Mouse (Mus musculus) erythroblast, embryonic 14.5 days (primary cell): ENCODE results near the gene Ino80. TPM values are rescaled to one million over a fixed set of nuclear protein-coding genes. Genes with fewer than 3 reads are reported as not detected.
A peak's percentile ranks its signal among the peaks of the same experiment; 100 is the strongest.

Source experiments
- H3K27me3 ChIP-seq: 2 replicates; pipeline ENCODE4 v1.6.1; 2012; ENCODE audit warnings: inconsistent platforms; ENCODE audit not compliant: control insufficient read depth
- H3K36me3 ChIP-seq: 2 replicates; pipeline ENCODE4 v1.6.1; 2012; ENCODE audit warnings: mild to moderate bottlenecking, inconsistent platforms; ENCODE audit not compliant: control insufficient read depth
- H3K4me1 ChIP-seq: 2 replicates; pipeline ENCODE4 v1.6.1; 2012; ENCODE audit warnings: inconsistent platforms; ENCODE audit not compliant: control insufficient read depth
- H3K4me3 ChIP-seq: replicated peaks from 2 replicates; pipeline ENCODE3; 2012; ENCODE audit warnings: moderate library complexity, mild to moderate bottlenecking, inconsistent platforms
- H3K9me3 ChIP-seq: 2 replicates; pipeline ENCODE4 v1.6.1; 2012; ENCODE audit warnings: low read length, inconsistent platforms, mixed read lengths; ENCODE audit not compliant: control insufficient read depth
- GATA1 ChIP-seq: IDR thresholded peaks from 2 replicates; pipeline ENCODE4 v1.6.1; 2012; ENCODE audit warnings: low read length, inconsistent platforms, mixed read lengths
- TAL1 ChIP-seq: IDR thresholded peaks from 3 replicates; pipeline ENCODE4 v1.6.1; 2012; ENCODE audit warnings: low read length, inconsistent platforms, mixed read lengths
- polyA plus RNA-seq: library from polyadenylated mRNA; stranded (reverse); fragments of >175 nt; gene quantifications from 2 replicates; pipeline ENCODE4 v1.2.3, GENCODE M21; 2012

The Ino80 gene
- polyA plus RNA-seq, 1 experiment = 0.22 TPM

- H3K36me3 ChIP-seq = peaks cover 17% of the 10 kb centered on the region
- H3K4me3 ChIP-seq = peak within 1 kb of the TSS; percentile 83
- peaks cover 20% of the 10 kb centered on the region for H3K4me1 ChIP-seq
- H3K27me3 ChIP-seq = peaks cover 41% of the 10 kb centered on the region
- no peaks in the 10 kb centered on the region for H3K9me3 ChIP-seq
- TF ChIP-seq TAL1 (no peak), GATA1 (no peak)
Measured at GRCm38 (mm10) chr2:119350555-119351486, 126.7 kb downstream of the Ino80 start, which contains the start of gene Chac1. TSS of gene Chac1 (plus strand) at chr2:119351229.

GRCm38 (mm10) chr2:119344537-119345138, 132.8 kb downstream of the Ino80 start:
- Histone ChIP-seq H3K4me1 (no peaks in the 10 kb centered on the region), H3K4me3 (no peak overlapping the region), H3K27me3 (peaks cover 8% of the 10 kb centered on the region), H3K36me3 (no peaks in the 10 kb centered on the region), H3K9me3 (no peaks in the 10 kb centered on the region)
- TF ChIP-seq GATA1 (no peak), TAL1 (no peak)

- H3K4me3 ChIP-seq = peak overlapping the region; percentile 65
- peaks cover 21% of the 10 kb centered on the region for H3K27me3 ChIP-seq
- H3K9me3 ChIP-seq = no peaks in the 10 kb centered on the region
- no peak for TF ChIP-seq GATA1
- TF ChIP-seq TAL1 = no peak
- no peaks in the 10 kb centered on the region for H3K36me3 ChIP-seq
- H3K4me1 ChIP-seq = peaks cover 21% of the 10 kb centered on the region
Measured at GRCm38 (mm10) chr2:119337425-119338265, 139.8 kb downstream of the Ino80 start.

GRCm38 (mm10) chr2:119336470-119336869, 141.0 kb downstream of the Ino80 start:
- Histone ChIP-seq H3K4me3 (no peak overlapping the region), H3K27me3 (peaks cover 33% of the 10 kb centered on the region), H3K36me3 (no peaks in the 10 kb centered on the region), H3K9me3 (no peaks in the 10 kb centered on the region), H3K4me1 (peaks cover 21% of the 10 kb centered on the region)
- no peak for TF ChIP-seq TAL1
- TF ChIP-seq GATA1 = no peak

GRCm38 (mm10) chr2:119336002-119336401, 141.5 kb downstream of the Ino80 start:
- TF ChIP-seq TAL1 (no peak), GATA1 (no peak)
- Histone ChIP-seq H3K9me3 (no peaks in the 10 kb centered on the region), H3K27me3 (peaks cover 38% of the 10 kb centered on the region), H3K4me1 (peaks cover 21% of the 10 kb centered on the region), H3K36me3 (no peaks in the 10 kb centered on the region), H3K4me3 (no peak overlapping the region)

- no peak overlapping the region for H3K4me3 ChIP-seq
- no peaks in the 10 kb centered on the region for H3K9me3 ChIP-seq
- H3K4me1 ChIP-seq = peaks cover 21% of the 10 kb centered on the region
- H3K27me3 ChIP-seq = peaks cover 43% of the 10 kb centered on the region
- no peak for TF ChIP-seq GATA1
- no peaks in the 10 kb centered on the region for H3K36me3 ChIP-seq
Measured at GRCm38 (mm10) chr2:119335535-119335934, 142.0 kb downstream of the Ino80 start.

- Histone ChIP-seq H3K4me1 (peaks cover 21% of the 10 kb centered on the region), H3K4me3 (no peak overlapping the region), H3K9me3 (no peaks in the 10 kb centered on the region), H3K27me3 (peaks cover 46% of the 10 kb centered on the region), H3K36me3 (no peaks in the 10 kb centered on the region)
- TF ChIP-seq GATA1 (no peak), TAL1 (no peak)
Measured at GRCm38 (mm10) chr2:119334964-119335525, 142.4 kb downstream of the Ino80 start.

GRCm38 (mm10) chr2:119334135-119334534, 143.4 kb downstream of the Ino80 start:
- TF ChIP-seq TAL1 (no peak), GATA1 (no peak)
- no peak overlapping the region for H3K4me3 ChIP-seq
- peaks cover 53% of the 10 kb centered on the region for H3K27me3 ChIP-seq
- H3K4me1 ChIP-seq = peaks cover 21% of the 10 kb centered on the region
- H3K36me3 ChIP-seq = no peaks in the 10 kb centered on the region
- H3K9me3 ChIP-seq = no peaks in the 10 kb centered on the region
